Mouse (Mus musculus): ENCODE results near the gene Gm9844.

GRCm38 (mm10) chr7:24896269-24896668, 34.3 kb downstream of the Gm9844 start:
- no peak for TF ChIP-seq GATA1 (IDR thresholded peaks at IDR 0.05; ENCODE audit: borderline replicate concordance, low read length)
- no peak for TF ChIP-seq FLI1 (IDR thresholded peaks at IDR 0.05; ENCODE audit: low read length)

Measured in megakaryocyte, embryonic 14.5 days (primary cell).